Mouse (Mus musculus) forebrain, postnatal 0 days (tissue): Measurements from ENCODE around the gene Vmn1r152. TPM values are rescaled to one million over a fixed set of nuclear protein-coding genes. Genes with fewer than 3 reads are reported as not detected.
"Not testable (repeated sequence)": the region's sequence is repeated elsewhere in the genome, so short reads cannot be mapped to it uniquely, and the experiment has no call there.

Experiments
- ATAC-seq: fragments of 200-750 bp; cut with Nextera tagmentation; 2 replicates; pipeline ENCODE4 v1.8.0; 2017; ENCODE audit warnings: mild to moderate bottlenecking, moderate library complexity
- DNase-seq: peaks from one replicate; pipeline ENCODE4 v3.0.0-alpha.2; 2015
- H3K27ac ChIP-seq: fragments of 300-500 bp; sonication (generic); 2 replicates; pipeline ENCODE4 v1.5.1; 2014; ENCODE audit warnings: low read depth, mild to moderate bottlenecking, antibody characterized with exemption, low read length, moderate library complexity, mixed read lengths
- H3K27me3 ChIP-seq: fragments of 300-500 bp; sonication (generic); 2 replicates; pipeline ENCODE4 v1.6.1; 2014; ENCODE audit warnings: mild to moderate bottlenecking, low read length, mixed read lengths; ENCODE audit not compliant: insufficient read depth
- H3K36me3 ChIP-seq: fragments of 300-500 bp; sonication (generic); 2 replicates; pipeline ENCODE4 v1.6.1; 2014; ENCODE audit warnings: mild to moderate bottlenecking, moderate library complexity; ENCODE audit not compliant: insufficient read depth
- H3K4me1 ChIP-seq: fragments of 300-500 bp; sonication (generic); 2 replicates; pipeline ENCODE4 v1.6.1; 2014; ENCODE audit warnings: antibody characterized with exemption; ENCODE audit not compliant: insufficient read depth
- H3K4me2 ChIP-seq: fragments of 300-500 bp; sonication (generic); 2 replicates; pipeline ENCODE4 v1.6.1; 2014; ENCODE audit warnings: low read depth, mild to moderate bottlenecking, moderate library complexity
- H3K4me3 ChIP-seq: fragments of 300-500 bp; sonication (generic); 2 replicates; pipeline ENCODE4 v1.5.1; 2014; ENCODE audit warnings: low read depth, low read length, mixed read lengths
- H3K9ac ChIP-seq: fragments of 300-500 bp; sonication (generic); 2 replicates; pipeline ENCODE4 v1.6.1; 2014; ENCODE audit warnings: mild to moderate bottlenecking
- H3K9me3 ChIP-seq: fragments of 300-500 bp; sonication (generic); 2 replicates; pipeline ENCODE4 v1.6.1; 2016; ENCODE audit warnings: low read length
- WGBS: fragments of 180-500 bp; shearing (Covaris S2); extraction: QIAGEN DNeasy Blood & Tissue Kit; methylation state at CpG from one replicate; pipeline ENCODE4 v1.1.7; 2014; 5-methylcytosine and 5-hydroxymethylcytosine counted together
- polyA plus RNA-seq: library from polyadenylated mRNA; unstranded; fragments of >200 nt; fragmentation: Nextera tagmentation; extraction: Ambion mirVana; gene quantifications from 2 replicates; pipeline ENCODE4 v1.2.1, GENCODE M21; 2015
- total RNA-seq: library from RNA; depleted of rRNA; stranded (reverse); fragments of >200 nt; gene quantifications from 2 replicates; pipeline ENCODE4 v1.2.3, GENCODE M21; 2014; rRNA removed

Vmn1r152 gene
- not detected in 2 replicates for total RNA-seq
- not detected in 2 replicates for polyA plus RNA-seq

- not testable (repeated sequence) for DNase-seq, H3K27me3 ChIP-seq
- WGBS: no CpG with 5 or more reads among the region's 3 CpGs
Observed at GRCm38 (mm10) chr7:22522667-22523066, at the start of gene Vmn1r152. Gene Vmn1r152, plus strand, starts transcription at chr7:22522967.

GRCm38 (mm10) chr7:22499578-22499977, 23.2 kb upstream of the Vmn1r152 start, which contains the start of gene Vmn1r151:
Gene Vmn1r151, minus strand, starts transcription at chr7:22499678.
- not testable (repeated sequence) for H3K36me3 ChIP-seq, H3K4me3 ChIP-seq, H3K9ac ChIP-seq, H3K27ac ChIP-seq, H3K27me3 ChIP-seq, H3K4me2 ChIP-seq, ATAC-seq, H3K9me3 ChIP-seq, H3K4me1 ChIP-seq, DNase-seq
- 25% methylated on average over 1 of the region's 3 CpGs for WGBS

More at GRCm38 (mm10) chr7:22522667-22523066, at the start of gene Vmn1r152:
- not testable (repeated sequence) for H3K4me3 ChIP-seq, H3K9me3 ChIP-seq, H3K4me2 ChIP-seq, H3K9ac ChIP-seq, H3K27ac ChIP-seq, ATAC-seq, H3K4me1 ChIP-seq, H3K36me3 ChIP-seq

- not testable (repeated sequence) for H3K27ac ChIP-seq, ATAC-seq, H3K9ac ChIP-seq, H3K36me3 ChIP-seq, H3K9me3 ChIP-seq, H3K4me3 ChIP-seq, DNase-seq, H3K4me1 ChIP-seq, H3K27me3 ChIP-seq, H3K4me2 ChIP-seq
- WGBS: no CpG with 5 or more reads among the region's 1 CpGs
Observed at GRCm38 (mm10) chr7:22534787-22535186, 12.0 kb downstream of the Vmn1r152 start, which contains the start of gene Gm8677. Gene Gm8677, minus strand, starts transcription at chr7:22534887.

GRCm38 (mm10) chr7:22565243-22565642, 42.5 kb downstream of the Vmn1r152 start, which contains the start of gene Gm4201:
Gene Gm4201, minus strand, starts transcription at chr7:22565343.
- not testable (repeated sequence) for H3K27me3 ChIP-seq, H3K9ac ChIP-seq, H3K36me3 ChIP-seq, H3K4me3 ChIP-seq, H3K4me1 ChIP-seq, ATAC-seq, H3K4me2 ChIP-seq, DNase-seq, H3K27ac ChIP-seq, H3K9me3 ChIP-seq
- no CpG with 5 or more reads among the region's 3 CpGs for WGBS

Other genes starting within 250 kb of the Vmn1r152 start
- not detected in 2 replicates for gene Gm4187, start 193.2 kb upstream of the Vmn1r152 start, total RNA-seq
- not detected in 2 replicates for gene Gm4187, start 193.2 kb upstream of the Vmn1r152 start, polyA plus RNA-seq
- not detected in 2 replicates for gene Gm8660, start 151.9 kb upstream of the Vmn1r152 start, total RNA-seq
- gene Gm8660, start 151.9 kb upstream of the Vmn1r152 start, polyA plus RNA-seq: not detected in 2 replicates
- not detected in 2 replicates for gene Vmn1r148, start 109.4 kb upstream of the Vmn1r152 start, total RNA-seq
- gene Vmn1r148, start 109.4 kb upstream of the Vmn1r152 start, polyA plus RNA-seq: not detected in 2 replicates
- gene Vmn1r149, start 84.7 kb upstream of the Vmn1r152 start, total RNA-seq: not detected in 2 replicates
- gene Vmn1r149, start 84.7 kb upstream of the Vmn1r152 start, polyA plus RNA-seq: not detected in 2 replicates
- not detected in 2 replicates for gene Gm10665, start 58.9 kb upstream of the Vmn1r152 start, total RNA-seq
- not detected in 2 replicates for gene Gm10665, start 58.9 kb upstream of the Vmn1r152 start, polyA plus RNA-seq
- not detected in 2 replicates for gene Vmn1r151, start 23.3 kb upstream of the Vmn1r152 start, total RNA-seq
- not detected in 2 replicates for gene Vmn1r151, start 23.3 kb upstream of the Vmn1r152 start, polyA plus RNA-seq
- gene Gm8677, start 11.9 kb downstream of the Vmn1r152 start, total RNA-seq: not detected in 2 replicates
- gene Gm8677, start 11.9 kb downstream of the Vmn1r152 start, polyA plus RNA-seq: not detected in 2 replicates
- gene Gm4201, start 42.4 kb downstream of the Vmn1r152 start, total RNA-seq: not detected in 2 replicates
- gene Gm4201, start 42.4 kb downstream of the Vmn1r152 start, polyA plus RNA-seq: not detected in 2 replicates
- gene Gm4565, start 65.2 kb downstream of the Vmn1r152 start, total RNA-seq: not detected in 2 replicates
- not detected in 2 replicates for gene Gm4565, start 65.2 kb downstream of the Vmn1r152 start, polyA plus RNA-seq
- gene Vmn1r155, start 135.1 kb downstream of the Vmn1r152 start, total RNA-seq: not detected in 2 replicates
- gene Vmn1r155, start 135.1 kb downstream of the Vmn1r152 start, polyA plus RNA-seq: not detected in 2 replicates
- gene Gm8693, start 169.3 kb downstream of the Vmn1r152 start, total RNA-seq: not detected in 2 replicates
- gene Gm8693, start 169.3 kb downstream of the Vmn1r152 start, polyA plus RNA-seq: not detected in 2 replicates
- not detected in 2 replicates for gene Gm4567, start 196.7 kb downstream of the Vmn1r152 start, total RNA-seq
- not detected in 2 replicates for gene Gm4567, start 196.7 kb downstream of the Vmn1r152 start, polyA plus RNA-seq
- gene Vmn1r157, start 238.7 kb downstream of the Vmn1r152 start, total RNA-seq: not detected in 2 replicates
- not detected in 2 replicates for gene Vmn1r157, start 238.7 kb downstream of the Vmn1r152 start, polyA plus RNA-seq